Mouse (Mus musculus) embryonic facial prominence, embryonic 14.5 days (tissue): ENCODE measurements around the gene Shc3. TPM values are rescaled to one million over a fixed set of nuclear protein-coding genes. Genes with fewer than 3 reads are reported as not detected.

Experiments
- ATAC-seq: fragments of 200-750 bp; cut with Nextera tagmentation; 2 replicates; pipeline ENCODE4 v1.8.0; 2017; ENCODE audit warnings: low read depth, moderate number of reproducible peaks, moderate TSS enrichment
- DNase-seq: peaks from one replicate; pipeline ENCODE4 v3.0.0-alpha.2; 2015; ENCODE audit warnings: low spot score
- H3K27ac ChIP-seq: fragments of 300-500 bp; sonication (generic); replicated peaks from 2 replicates; pipeline ENCODE4 v1.5.1; 2014; ENCODE audit warnings: low read depth, mild to moderate bottlenecking, low read length, moderate library complexity
- H3K27me3 ChIP-seq: fragments of 300-500 bp; sonication (generic); replicated peaks from 2 replicates; pipeline ENCODE4 v1.6.1; 2014; ENCODE audit warnings: low read length; ENCODE audit not compliant: control insufficient read depth, insufficient read depth
- H3K36me3 ChIP-seq: fragments of 300-500 bp; sonication (generic); 2 replicates; pipeline ENCODE4 v1.6.1; 2014; ENCODE audit warnings: low read length, mixed read lengths; ENCODE audit not compliant: control insufficient read depth, insufficient read depth
- H3K4me1 ChIP-seq: fragments of 300-500 bp; sonication (generic); 2 replicates; pipeline ENCODE4 v1.6.1; 2014; ENCODE audit warnings: antibody characterized with exemption, low read length; ENCODE audit not compliant: control insufficient read depth, insufficient read depth
- H3K4me2 ChIP-seq: fragments of 300-500 bp; sonication (generic); 2 replicates; pipeline ENCODE4 v1.6.1; 2014; ENCODE audit warnings: low read depth, mild to moderate bottlenecking, low read length, moderate library complexity, mixed read lengths
- H3K4me3 ChIP-seq: fragments of 300-500 bp; sonication (generic); 2 replicates; pipeline ENCODE4 v1.5.1; 2014; ENCODE audit warnings: low read depth, mild to moderate bottlenecking, low read length
- H3K9ac ChIP-seq: fragments of 300-500 bp; sonication (generic); 2 replicates; pipeline ENCODE4 v1.6.1; 2014; ENCODE audit warnings: low read depth, mild to moderate bottlenecking, low read length, moderate library complexity, mixed read lengths
- H3K9me3 ChIP-seq: fragments of 300-500 bp; sonication (generic); 2 replicates; pipeline ENCODE4 v1.6.1; 2016; ENCODE audit warnings: low read length; ENCODE audit not compliant: control insufficient read depth
- WGBS: fragments of 180-500 bp; shearing (Covaris S2); extraction: QIAGEN DNeasy Blood & Tissue Kit; methylation state at CpG from one replicate; pipeline ENCODE4 v1.1.7; 2014; 5-methylcytosine and 5-hydroxymethylcytosine counted together
- polyA plus RNA-seq: library from polyadenylated mRNA; unstranded; fragments of >200 nt; fragmentation: Nextera tagmentation; extraction: Ambion mirVana; gene quantifications from 2 replicates; pipeline ENCODE4 v1.2.1, GENCODE M21; 2014

The Shc3 gene
- polyA plus RNA-seq, 1 experiment from 2014 or later, result 1.3 TPM

- ATAC-seq (no peak), DNase-seq (no peak)
- Histone ChIP-seq H3K9me3 (no peaks in the 10 kb centered on the region; the same call in 1 of the 2 replicates), H3K4me1 (no peaks in the 10 kb centered on the region), H3K27ac (no peak overlapping the region), H3K4me3 (no peak overlapping the region), H3K27me3 (no peaks in the 10 kb centered on the region), H3K4me2 (no peak overlapping the region), H3K36me3 (no peaks in the 10 kb centered on the region), H3K9ac (no peak overlapping the region)
- WGBS, result 48% methylated on average over 4 of the region's 4 CpGs
Measured at GRCm38 (mm10) chr13:51464294-51464693, 104.9 kb downstream of the Shc3 start.

- H3K27me3 ChIP-seq, result no peaks in the 10 kb centered on the region
- WGBS, result 16% methylated on average over 4 of the region's 4 CpGs
- no peaks in the 10 kb centered on the region for H3K9me3 ChIP-seq
- H3K36me3 ChIP-seq, result no peaks in the 10 kb centered on the region
- no peaks in the 10 kb centered on the region for H3K4me1 ChIP-seq
- H3K4me2 ChIP-seq, result no peak overlapping the region
- no peak overlapping the region for H3K4me3 ChIP-seq
- DNase-seq, result no peak
- H3K27ac ChIP-seq, result no peak overlapping the region
- no peak overlapping the region for H3K9ac ChIP-seq
- ATAC-seq, result no peak
Measured at GRCm38 (mm10) chr13:51456190-51456878, 112.9 kb downstream of the Shc3 start.

GRCm38 (mm10) chr13:51446550-51446949 lies 122.7 kb downstream of the Shc3 start:
- Histone ChIP-seq H3K4me1 (no peaks in the 10 kb centered on the region), H3K4me2 (no peak overlapping the region), H3K9me3 (no peaks in the 10 kb centered on the region), H3K27me3 (no peaks in the 10 kb centered on the region), H3K4me3 (no peak overlapping the region), H3K27ac (no peak overlapping the region), H3K9ac (no peak overlapping the region), H3K36me3 (no peaks in the 10 kb centered on the region)
- DNase-seq (no peak), ATAC-seq (no peak)
- WGBS, result 65% methylated on average over 4 of the region's 4 CpGs

GRCm38 (mm10) chr13:51442922-51443321 lies 126.3 kb downstream of the Shc3 start:
- ATAC-seq (no peak), DNase-seq (no peak)
- Histone ChIP-seq H3K27ac (no peak overlapping the region), H3K27me3 (no peaks in the 10 kb centered on the region), H3K4me2 (no peak overlapping the region), H3K36me3 (no peaks in the 10 kb centered on the region), H3K9me3 (no peaks in the 10 kb centered on the region), H3K4me1 (no peaks in the 10 kb centered on the region), H3K9ac (no peak overlapping the region), H3K4me3 (no peak overlapping the region)
- 83% methylated on average over 8 of the region's 8 CpGs for WGBS

GRCm38 (mm10) chr13:51437105-51438085 lies 131.8 kb downstream of the Shc3 start:
- 73% methylated on average over 14 of the region's 14 CpGs for WGBS
- H3K4me2 ChIP-seq, result no peak overlapping the region
- ATAC-seq, result peak; percentile 50; the same call in 1 of the 2 replicates

GRCm38 (mm10) chr13:51435146-51435545 lies 134.1 kb downstream of the Shc3 start:
- ATAC-seq (no peak), DNase-seq (no peak)
- H3K9ac ChIP-seq, result no peak overlapping the region
- H3K4me2 ChIP-seq, result no peak overlapping the region
- 60% methylated on average over 2 of the region's 2 CpGs for WGBS
- no peaks in the 10 kb centered on the region for H3K36me3 ChIP-seq
- H3K27ac ChIP-seq, result no peak overlapping the region
- no peaks in the 10 kb centered on the region for H3K9me3 ChIP-seq
- no peaks in the 10 kb centered on the region for H3K27me3 ChIP-seq
- no peaks in the 10 kb centered on the region for H3K4me1 ChIP-seq
- H3K4me3 ChIP-seq, result no peak overlapping the region

More at GRCm38 (mm10) chr13:51437105-51438085, 131.8 kb downstream of the Shc3 start:
- H3K27ac ChIP-seq, result no peak overlapping the region
- no peaks in the 10 kb centered on the region for H3K36me3 ChIP-seq
- no peak overlapping the region for H3K9ac ChIP-seq
- no peaks in the 10 kb centered on the region for H3K4me1 ChIP-seq
- no peaks in the 10 kb centered on the region for H3K27me3 ChIP-seq
- H3K9me3 ChIP-seq, result no peaks in the 10 kb centered on the region
- no peak overlapping the region for H3K4me3 ChIP-seq
- no peak for DNase-seq

GRCm38 (mm10) chr13:51434460-51434859 lies 134.8 kb downstream of the Shc3 start:
- no peak overlapping the region for H3K27ac ChIP-seq
- no peak overlapping the region for H3K4me2 ChIP-seq
- WGBS, result 36% methylated on average over 2 of the region's 2 CpGs
- H3K4me3 ChIP-seq, result no peak overlapping the region
- no peak overlapping the region for H3K9ac ChIP-seq
- H3K36me3 ChIP-seq, result no peaks in the 10 kb centered on the region
- DNase-seq, result no peak
- H3K9me3 ChIP-seq, result no peaks in the 10 kb centered on the region
- no peaks in the 10 kb centered on the region for H3K27me3 ChIP-seq
- no peak for ATAC-seq
- H3K4me1 ChIP-seq, result no peaks in the 10 kb centered on the region

- no peaks in the 10 kb centered on the region for H3K4me1 ChIP-seq
- no peak for DNase-seq
- 66% methylated on average over 3 of the region's 3 CpGs for WGBS
Measured at GRCm38 (mm10) chr13:51433371-51433770, 135.8 kb downstream of the Shc3 start.

More at GRCm38 (mm10) chr13:51433371-51433770, 135.8 kb downstream of the Shc3 start:
- no peak overlapping the region for H3K4me3 ChIP-seq
- no peak overlapping the region for H3K27ac ChIP-seq
- no peak overlapping the region for H3K9ac ChIP-seq
- H3K9me3 ChIP-seq, result no peaks in the 10 kb centered on the region
- H3K4me2 ChIP-seq, result no peak overlapping the region
- ATAC-seq, result no peak
- no peaks in the 10 kb centered on the region for H3K36me3 ChIP-seq
- H3K27me3 ChIP-seq, result no peaks in the 10 kb centered on the region
